Mouse (Mus musculus) kidney, adult 2 months (tissue): ENCODE results near the gene Stkld1.

Experiments used
- CTCF ChIP-seq: fragments of 200-500 bp; conservative IDR thresholded peaks from 2 replicates; pipeline ENCODE4 v1.5.1; 2011; ENCODE audit warnings: low read depth, mild to moderate bottlenecking, control low read depth, low read length, moderate library complexity, mixed read lengths; ENCODE audit not compliant: insufficient read depth, insufficient read length
- POLR2A ChIP-seq: fragments of 200-500 bp; IDR thresholded peaks from one replicate; pipeline ENCODE4 v1.6.1; 2011; ENCODE audit warnings: low read depth, low read length, control low read depth

DNA sequence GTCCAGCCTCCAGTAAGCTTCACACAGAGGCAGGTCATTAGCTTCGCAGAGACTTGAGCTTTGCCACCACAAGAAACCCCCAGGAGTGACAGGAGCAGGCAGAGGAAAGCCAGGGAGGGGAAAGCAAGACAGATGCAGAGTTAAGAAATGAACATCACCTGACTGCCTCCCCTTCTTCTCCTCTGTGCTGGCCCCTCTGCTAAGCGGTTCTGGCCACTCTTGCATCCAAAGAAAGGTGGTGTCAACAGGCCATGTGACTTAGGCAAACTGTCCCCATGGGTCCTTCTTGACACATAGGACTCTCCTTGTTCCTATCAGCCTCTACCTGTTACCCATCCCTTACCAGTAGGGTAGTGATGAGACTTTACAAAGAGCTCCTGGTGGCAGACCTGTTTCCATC, 27.9 kb upstream of the Stkld1 start:
- TF ChIP-seq CTCF (no peak), POLR2A (no peak)
